Mouse (Mus musculus) ovary, adult 18-20 months (tissue): ENCODE data around the gene Gdf2.

Experiments used
- DNase-seq: peaks from one replicate; pipeline ENCODE4 v3.0.0; 2022; ENCODE audit warnings: low spot score, mixed read lengths

Gdf2 gene

GRCm38 (mm10) chr14:33940739-33941138, at the start of gene Gdf2:
Gene Gdf2 (plus strand): TSS chr14:33941039.
- DNase-seq = no peak

- no peak for DNase-seq
Measured at GRCm38 (mm10) chr14:33891507-33891906, 49.3 kb upstream of the Gdf2 start.

GRCm38 (mm10) chr14:33895777-33896176, 45.1 kb upstream of the Gdf2 start:
- DNase-seq = no peak

GRCm38 (mm10) chr14:33896628-33897300, 44.1 kb upstream of the Gdf2 start:
- no peak for DNase-seq

- no peak for DNase-seq
Measured at GRCm38 (mm10) chr14:33902783-33903182, 38.1 kb upstream of the Gdf2 start.

- DNase-seq = no peak
Measured at GRCm38 (mm10) chr14:33903199-33903598, 37.6 kb upstream of the Gdf2 start.

- DNase-seq = no peak
Measured at GRCm38 (mm10) chr14:33904851-33905250, 36.0 kb upstream of the Gdf2 start.

GRCm38 (mm10) chr14:33913727-33914126, 27.1 kb upstream of the Gdf2 start:
- DNase-seq = no peak

GRCm38 (mm10) chr14:33914206-33914605, 26.6 kb upstream of the Gdf2 start:
- no peak for DNase-seq

- DNase-seq = no peak
Measured at GRCm38 (mm10) chr14:33920727-33921559, 19.9 kb upstream of the Gdf2 start.

- DNase-seq = no peak
Measured at GRCm38 (mm10) chr14:33922771-33923167, 18.1 kb upstream of the Gdf2 start.

GRCm38 (mm10) chr14:33923168-33924070, 17.4 kb upstream of the Gdf2 start, which contains the start of gene Gdf10:
Gene Gdf10 (plus strand): TSS chr14:33923587.
- DNase-seq = peak; percentile 24

- no peak for DNase-seq
Measured at GRCm38 (mm10) chr14:33931853-33932252, 9.0 kb upstream of the Gdf2 start.

GRCm38 (mm10) chr14:33932935-33933703, 7.7 kb upstream of the Gdf2 start:
- no peak for DNase-seq

- no peak for DNase-seq
Measured at GRCm38 (mm10) chr14:33933778-33934317, 7.0 kb upstream of the Gdf2 start.

- no peak for DNase-seq
Measured at GRCm38 (mm10) chr14:33939117-33939516, 1.7 kb upstream of the Gdf2 start.

GRCm38 (mm10) chr14:33942222-33942621, 1.4 kb downstream of the Gdf2 start:
- DNase-seq = peak; percentile 58

GRCm38 (mm10) chr14:33946125-33946524, 5.3 kb downstream of the Gdf2 start:
- no peak for DNase-seq

GRCm38 (mm10) chr14:33952233-33952981, 11.6 kb downstream of the Gdf2 start:
- DNase-seq = no peak

GRCm38 (mm10) chr14:33953761-33954160, 12.9 kb downstream of the Gdf2 start, which contains the start of gene Rbp3:
Gene Rbp3 (plus strand): TSS chr14:33954003.
- no peak for DNase-seq
